Mouse (Mus musculus): Measurements from ENCODE around the gene Ccdc186.
"Not testable (repeated sequence)": the region's sequence is repeated elsewhere in the genome, so short reads cannot be mapped to it uniquely, and the experiment has no call there.

The Ccdc186 gene

DNA sequence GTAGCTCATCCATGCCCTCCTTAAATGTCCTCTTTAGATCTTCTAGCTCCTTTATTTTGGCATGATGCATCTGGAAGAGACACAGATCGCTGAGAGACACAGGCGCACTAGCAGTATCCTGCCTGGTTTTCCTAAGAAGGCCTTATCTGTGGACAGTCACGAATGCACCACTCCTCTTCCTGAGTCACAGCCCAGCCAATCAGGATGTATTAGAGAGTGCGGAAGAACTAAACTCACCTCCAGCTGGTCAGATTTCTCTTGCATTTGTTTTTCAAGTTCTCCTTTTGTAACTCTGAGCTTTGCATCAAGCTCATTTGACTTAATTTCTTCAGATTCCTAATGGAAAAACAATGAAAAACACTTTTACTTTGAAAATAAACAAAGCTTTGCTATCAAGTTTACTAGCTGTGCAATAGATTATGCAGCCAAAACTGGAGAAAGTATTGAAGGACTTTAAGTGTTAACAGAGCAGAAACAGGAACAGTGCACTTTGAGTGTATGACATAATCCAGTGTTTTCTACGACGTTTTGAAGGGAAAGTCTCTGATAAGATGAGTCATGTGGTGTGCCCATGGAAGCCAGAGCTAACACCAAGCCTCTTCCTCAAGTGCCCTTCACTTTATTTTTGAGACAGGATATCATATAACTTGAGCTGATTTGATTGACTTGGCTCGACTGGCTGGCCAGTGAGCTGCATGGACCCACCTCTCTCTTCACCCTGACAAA lies 20.9 kb downstream of the Ccdc186 start:
- DNase-seq: no peak

DNA sequence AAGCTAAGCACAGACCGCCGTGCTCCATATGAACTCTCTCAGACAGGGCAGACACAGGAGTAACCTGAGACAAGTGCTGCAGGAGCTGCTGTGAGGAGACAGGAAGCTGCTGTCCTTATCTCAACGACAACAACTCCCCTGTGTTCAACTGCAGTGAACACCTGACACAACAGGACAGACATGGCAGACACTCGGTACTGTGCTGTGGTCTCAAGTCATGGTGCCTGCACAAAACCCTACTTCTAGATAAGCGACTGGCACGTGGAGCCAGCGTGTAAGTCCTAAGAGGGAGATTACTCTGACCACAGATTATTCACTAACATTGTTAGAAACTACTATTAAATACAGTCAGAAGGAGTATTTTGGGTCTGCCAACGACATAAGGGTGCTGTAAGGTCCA lies 21.8 kb downstream of the Ccdc186 start:
- DNase-seq: no peak

DNA sequence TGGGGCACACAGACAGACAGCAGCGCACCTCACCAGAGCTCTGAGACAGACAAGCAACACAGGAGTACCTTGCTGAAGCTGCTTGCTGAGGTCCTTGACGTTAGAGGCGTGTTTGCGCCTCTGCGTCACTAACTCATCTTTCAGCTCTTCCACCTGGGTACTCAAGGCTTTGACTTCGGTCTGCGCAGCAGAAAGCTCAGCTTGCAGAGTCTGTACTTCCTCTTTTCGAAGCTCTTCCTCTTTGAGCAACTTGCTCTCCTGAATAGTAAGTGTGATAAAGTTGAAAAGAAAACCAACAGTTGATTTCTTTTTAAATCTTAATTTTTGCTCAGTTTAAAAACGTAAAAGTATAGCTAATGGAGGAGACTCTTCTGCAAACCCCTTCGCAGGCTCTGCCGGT lies 24.6 kb downstream of the Ccdc186 start:
- DNase-seq: no peak

DNA sequence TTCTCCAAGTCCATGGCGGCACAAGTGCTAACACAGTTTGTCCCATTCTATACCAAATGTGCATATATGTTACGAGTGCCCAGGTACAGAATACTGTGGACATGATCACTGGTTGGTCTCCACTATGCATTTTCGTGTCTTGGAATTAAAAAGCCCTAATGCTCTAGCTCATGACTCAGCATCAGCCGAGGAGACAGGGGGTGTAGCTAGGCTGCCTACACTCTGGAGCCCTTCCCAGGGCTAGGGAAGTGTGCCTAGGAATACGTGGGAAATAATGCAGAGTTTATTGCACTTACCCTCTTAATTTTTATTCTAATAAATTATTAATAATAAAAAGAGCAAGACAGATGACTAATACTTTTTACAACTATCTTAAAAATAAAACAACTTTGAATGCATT lies 33.0 kb downstream of the Ccdc186 start:
- no peak for DNase-seq

DNA sequence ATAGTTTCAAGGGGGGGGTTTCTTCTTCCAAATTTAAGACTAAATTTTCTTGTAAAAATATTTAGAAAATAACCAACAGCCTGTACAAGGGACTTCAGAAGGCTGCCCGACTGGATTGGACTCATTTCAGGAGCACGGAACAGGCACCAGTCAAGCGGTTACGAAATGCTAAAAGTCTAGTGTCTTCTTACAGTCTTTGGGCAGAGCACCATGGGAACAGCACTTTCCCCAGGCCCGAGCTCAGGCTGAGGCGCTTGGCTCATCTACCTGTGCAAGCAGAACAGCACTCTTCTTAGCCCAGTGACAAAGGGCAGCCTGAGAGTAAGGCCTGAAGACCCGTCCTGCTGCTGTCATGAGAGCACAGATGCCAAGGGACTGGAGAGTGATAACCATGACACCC lies 34.1 kb downstream of the Ccdc186 start:
- DNase-seq: no peak

DNA sequence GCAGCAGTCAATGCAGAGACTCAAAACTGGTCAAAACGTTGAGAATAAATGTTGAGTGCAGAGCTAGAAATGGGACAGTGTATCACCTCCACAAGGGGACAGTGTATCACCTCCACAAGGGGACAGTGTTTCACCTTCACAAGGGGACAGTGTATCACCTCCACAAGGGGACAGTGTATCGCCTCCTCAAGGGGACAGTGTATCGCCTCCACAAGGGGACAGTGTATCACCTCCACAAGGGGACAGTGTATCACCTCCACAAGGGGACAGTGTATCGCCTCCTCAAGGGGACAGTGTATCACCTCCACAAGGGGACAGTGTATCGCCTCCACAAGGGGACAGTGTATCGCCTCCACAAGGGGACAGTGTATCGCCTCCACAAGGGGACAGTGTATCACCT lies 43.5 kb downstream of the Ccdc186 start:
- DNase-seq: not testable (repeated sequence)

DNA sequence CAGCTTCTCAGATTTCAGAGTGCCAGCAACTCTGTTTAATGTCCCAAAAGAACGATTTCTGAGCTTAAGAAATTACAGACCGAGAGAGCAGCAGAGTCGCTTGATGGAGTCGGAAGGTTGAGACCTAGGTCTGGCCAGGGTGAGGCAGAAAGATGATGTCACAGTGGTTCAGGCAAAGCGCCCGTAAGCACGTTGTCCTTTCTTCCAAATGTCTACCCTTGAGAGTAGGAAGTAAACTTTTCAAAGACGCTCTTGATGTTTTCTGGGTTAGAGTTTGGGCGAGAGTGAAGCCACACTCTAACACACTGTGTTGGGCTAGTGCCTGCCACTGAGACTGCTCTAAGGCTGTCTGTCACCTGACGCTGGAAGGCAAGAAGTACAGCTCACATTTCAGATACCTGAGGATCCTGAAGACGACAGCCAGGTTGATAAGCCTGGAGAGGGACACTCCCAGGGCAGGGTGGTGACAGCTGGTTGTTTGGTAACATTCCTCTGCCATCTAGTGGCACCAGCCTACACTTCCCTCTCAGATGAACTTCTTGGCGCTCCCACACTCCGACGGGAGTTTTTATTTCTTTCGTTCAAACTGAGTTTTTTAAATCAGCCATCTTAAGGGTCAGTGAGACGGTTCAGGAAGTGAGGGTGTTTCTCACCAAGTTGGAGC lies 45.1 kb downstream of the Ccdc186 start:
- DNase-seq: no peak

DNA sequence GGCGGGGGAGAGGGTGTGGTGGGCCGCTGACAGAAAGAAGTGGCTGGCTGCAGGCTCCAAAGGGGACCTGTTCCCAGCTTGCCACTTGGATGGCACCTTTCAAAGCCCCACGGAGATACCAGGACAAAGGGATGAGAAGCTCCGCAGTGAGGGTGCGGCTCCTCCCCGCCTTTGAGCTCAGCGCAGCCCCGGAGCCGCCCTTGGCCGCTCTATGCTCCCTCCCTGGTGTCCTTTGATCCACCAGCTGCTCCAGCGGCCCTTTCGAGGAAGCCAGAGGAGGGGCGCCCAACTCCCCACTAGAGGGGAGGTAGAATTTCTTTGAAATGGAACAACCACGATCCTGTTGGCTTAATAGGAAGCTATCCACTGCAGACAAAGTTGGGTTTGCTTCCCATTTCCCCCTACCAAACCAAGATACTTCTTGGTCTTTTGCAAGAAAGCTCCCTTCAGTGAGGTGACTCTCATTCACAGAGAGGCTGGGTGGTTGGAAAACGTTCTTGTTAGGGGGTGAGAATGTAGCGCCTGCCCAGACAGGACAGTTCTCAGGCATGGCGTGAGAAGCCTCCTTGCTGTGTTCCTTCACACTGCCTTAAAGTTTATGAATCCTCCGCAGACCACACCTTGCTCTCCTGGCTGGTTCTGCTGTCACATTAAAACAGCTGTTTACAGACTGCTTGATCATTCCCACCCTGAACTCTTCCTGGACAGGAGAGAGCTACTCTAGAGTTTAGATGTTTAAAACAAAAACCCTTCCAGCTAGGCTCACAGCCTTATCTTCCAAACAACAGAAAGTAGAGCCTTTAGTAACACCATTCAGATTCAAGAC lies 45.9 kb downstream of the Ccdc186 start:
- DNase-seq: no peak

DNA sequence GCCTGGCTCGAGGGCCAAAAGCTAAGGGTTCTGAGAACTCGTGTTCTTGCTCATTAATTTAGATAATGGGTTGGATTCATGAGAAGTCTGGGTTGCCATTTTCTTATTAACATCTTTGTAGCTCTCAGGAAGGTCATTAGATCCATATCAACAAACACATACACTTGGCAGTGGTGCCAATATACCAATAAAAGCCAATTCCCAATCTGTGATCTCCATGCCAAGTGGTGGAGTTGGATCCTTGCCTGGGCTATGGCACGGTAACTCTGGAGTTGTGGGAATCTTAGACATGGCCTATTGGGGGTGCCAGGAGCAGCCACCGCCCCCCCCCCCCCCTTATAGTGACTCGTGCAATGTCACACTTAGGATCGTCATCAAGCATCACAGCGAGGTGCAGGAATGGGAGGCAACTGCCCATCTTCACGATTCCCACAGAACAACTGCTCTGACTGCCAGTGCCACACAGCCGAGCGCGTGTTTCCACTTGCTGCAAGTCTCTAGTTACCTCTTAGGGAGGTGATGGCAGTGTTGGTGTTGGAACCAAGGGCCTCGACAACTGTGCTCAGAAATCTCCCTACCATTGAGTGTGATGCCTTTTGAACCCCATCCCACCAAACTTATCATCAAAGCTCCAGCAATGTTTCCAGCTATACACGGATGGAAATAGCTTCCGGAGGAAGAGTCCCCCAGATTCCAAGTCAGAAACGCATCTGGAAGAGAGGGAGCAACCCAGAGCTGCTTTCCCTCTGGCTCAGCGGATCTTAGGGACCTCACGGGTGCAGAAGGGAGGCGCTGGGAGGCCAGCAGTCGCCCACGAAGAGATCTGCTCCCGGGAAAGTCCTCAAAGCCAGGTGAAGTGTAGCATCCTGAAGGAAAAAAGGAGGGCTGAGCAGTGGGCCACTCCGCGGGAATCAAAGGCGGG lies 46.8 kb downstream of the Ccdc186 start:
- DNase-seq: no peak

DNA sequence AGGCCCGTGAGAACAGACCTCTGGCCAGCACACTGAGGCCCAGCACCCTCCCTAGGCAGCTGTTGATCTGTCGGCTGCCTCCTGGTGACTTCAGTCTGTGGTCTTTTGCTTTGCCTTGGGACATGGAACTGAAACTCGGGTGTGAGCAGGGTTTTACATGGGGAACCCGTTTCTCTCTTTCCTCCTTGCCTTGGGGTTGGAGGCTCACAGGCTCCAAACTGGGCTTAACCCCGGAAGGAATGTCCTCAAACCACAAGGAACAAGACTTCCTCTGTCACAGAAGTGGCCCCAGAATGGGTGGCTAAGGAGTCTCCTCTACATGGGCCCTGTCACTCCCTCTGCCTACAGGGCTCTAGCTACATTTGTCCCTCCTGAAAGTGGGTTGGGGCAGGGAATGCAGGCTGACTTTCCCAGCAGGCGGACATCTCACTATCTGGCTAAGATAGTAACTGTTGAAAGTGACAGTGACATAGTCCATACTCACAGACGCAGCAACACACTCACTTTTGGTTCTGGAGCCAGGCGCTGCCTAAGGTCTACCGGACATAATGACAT lies 47.5 kb downstream of the Ccdc186 start:
- DNase-seq: no peak

DNA sequence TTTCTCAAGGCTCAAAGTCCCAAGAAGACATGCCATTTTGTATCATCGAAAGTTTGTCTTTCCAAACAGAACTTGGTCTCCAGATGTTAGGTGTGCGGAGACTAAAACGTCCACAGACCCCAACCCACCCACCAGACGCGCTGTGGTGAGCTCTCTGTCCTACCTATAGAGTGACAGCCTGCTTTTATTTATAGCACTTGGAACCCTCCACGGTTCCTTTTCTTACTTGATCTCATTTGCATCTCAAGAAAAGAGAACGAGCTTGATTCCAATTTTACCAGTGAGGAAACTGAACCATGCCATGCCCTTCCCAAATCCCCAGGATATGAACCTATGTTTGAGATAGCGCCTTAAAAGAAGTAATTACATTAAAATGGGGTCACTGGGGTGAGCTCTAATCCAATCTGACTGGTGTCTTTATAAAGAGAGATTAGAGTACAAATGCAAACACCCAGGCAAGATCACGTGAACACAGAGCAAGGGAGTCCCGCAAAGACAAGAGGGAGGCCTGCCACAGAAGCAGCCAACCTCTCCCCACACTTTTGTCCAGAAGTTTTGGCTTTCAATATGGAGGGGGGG lies 48.5 kb downstream of the Ccdc186 start:
- no peak for DNase-seq

DNA sequence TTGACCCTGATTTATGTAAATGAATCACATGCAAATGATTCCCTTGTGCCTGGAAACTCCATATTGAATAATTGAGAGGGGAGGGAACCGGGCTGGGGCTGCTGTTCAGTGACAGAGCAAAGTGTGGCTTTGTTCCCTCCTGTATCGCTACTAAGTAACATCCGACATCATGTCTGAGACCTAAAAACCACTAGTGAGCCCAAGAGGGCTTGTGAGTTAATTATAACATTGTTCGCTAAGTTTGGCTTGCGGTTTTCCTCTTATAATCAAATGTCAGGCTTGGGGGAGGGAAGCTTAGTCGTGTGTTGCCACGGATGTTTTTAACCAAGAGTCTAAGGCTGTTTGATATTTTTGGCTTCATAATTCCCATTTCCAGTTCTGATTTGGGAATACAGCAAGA lies 49.8 kb downstream of the Ccdc186 start:
- no peak for DNase-seq

DNA sequence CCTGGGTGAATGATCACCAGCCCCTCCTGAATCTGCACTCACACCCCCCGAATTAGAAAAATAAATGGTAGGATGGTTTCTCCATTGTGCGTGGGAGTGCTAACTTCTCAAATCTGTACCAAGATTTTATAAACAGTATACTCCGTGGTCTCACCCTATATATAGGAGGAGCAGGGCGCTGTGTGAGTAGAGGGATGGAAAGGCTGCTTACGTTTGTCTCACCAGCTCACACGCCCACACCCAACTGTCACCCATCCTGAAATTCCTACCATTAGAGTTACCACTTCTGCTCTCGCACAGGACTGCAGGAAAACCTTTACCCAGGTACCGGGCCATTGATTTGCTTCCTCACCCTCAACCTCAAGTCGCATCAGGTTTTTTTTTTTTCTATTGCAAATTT lies 53.0 kb downstream of the Ccdc186 start:
- no peak for DNase-seq

DNA sequence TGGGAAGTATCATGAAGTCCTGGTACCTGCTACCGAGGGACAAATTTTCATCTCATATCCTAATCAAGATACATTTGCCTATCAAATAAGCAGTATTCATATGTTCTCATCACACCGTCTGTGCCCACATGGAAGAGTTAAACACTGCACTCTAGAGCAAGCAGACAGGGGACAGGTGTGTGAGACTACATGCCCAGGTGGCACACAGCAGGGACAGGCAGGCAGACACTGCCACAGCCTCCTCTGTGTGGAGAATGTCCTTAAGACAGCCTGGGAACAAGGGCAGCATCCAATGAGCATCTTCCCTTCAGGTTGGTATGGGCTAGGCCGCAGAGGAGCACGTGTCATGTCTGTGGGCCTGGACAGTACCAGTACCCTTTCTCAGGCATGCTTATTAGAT lies 59.3 kb downstream of the Ccdc186 start:
- DNase-seq: peak; percentile 49

DNA sequence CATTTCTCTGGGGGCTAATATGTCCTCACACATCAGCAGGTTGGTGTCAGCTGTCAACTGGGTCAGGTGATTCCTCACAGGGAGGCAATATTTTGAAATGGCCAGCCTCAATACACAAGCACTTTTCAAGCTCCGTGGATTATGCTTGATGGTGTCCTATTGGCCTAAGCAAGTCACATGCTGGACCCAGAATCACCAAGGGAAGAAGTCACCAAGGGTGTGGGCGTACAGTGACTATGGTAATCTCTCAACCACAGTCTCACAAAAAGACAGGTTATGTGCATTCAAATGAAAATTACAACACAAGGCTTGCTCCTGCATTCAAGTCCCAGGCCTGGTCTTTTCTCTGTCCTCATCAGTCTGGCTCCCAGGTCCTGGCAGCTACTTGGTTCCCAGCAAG lies 60.3 kb downstream of the Ccdc186 start:
- DNase-seq: no peak

DNA sequence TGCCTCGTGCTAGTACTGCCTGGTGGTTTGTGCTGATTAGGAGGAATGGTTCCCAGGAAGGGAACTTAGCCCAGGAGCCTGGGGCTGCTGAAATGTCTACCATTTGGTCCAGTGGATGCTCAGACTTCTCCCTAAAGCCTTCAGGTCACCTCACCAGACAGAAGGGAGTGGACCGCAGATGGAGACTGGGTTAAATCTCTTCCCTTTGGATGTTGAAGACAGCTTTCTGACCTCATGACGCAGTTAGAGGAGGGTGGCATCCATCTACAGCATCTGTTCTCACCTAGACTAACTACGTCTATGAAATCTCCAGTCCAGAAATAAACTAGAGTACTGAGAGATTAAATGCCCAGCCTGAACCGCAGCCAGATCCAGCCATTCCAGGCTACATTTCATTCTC lies 60.9 kb downstream of the Ccdc186 start:
- DNase-seq: no peak

DNA sequence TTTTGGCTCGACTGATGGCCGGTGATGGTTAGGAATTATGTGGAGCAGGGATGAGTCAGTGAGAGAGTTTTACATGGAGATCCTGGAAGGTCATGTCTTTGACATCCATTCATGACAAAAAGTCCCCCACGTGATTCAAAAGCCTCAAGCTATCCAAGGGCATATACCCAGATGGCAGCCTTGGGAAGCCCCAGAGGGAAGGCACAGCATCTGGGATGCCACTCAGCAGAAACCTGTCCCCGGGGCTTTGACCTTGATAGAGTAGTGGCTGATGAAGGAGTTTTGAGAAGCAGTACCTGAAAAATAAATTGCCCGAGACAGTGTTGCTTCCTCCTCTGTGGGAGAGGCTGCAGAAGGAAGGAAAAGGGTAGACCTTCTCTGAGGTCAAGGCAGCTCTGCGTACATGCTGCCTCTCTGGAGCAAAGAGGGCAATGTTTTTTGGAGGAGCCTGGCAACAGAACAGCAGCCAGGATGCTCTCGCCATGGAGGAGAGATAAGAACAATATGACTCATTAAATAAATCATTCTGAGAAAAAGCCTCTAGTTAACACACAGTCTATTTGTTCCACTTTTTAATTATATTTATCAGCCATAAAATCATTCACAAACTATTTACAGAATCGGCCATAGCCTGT lies 61.6 kb downstream of the Ccdc186 start:
- no peak for DNase-seq

DNA sequence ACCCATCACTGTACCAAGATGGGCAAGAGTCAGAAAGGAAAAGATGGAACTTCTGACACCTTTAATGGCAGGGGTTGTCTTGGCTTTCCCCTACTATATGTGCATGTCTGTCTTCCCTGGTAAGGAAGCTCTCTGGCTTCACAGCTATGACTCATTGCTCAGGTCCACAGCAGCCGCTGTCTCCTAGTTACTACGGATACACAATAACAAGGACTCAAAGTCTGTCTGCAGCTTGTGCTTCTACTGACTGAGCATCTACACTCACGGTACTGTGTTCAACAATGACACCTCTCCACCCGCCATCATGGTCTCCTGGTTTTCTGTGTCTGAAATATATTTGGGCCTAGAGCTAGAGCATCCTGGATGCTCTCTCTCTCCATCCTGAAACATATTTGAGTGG lies 62.2 kb downstream of the Ccdc186 start:
- DNase-seq: no peak

DNA sequence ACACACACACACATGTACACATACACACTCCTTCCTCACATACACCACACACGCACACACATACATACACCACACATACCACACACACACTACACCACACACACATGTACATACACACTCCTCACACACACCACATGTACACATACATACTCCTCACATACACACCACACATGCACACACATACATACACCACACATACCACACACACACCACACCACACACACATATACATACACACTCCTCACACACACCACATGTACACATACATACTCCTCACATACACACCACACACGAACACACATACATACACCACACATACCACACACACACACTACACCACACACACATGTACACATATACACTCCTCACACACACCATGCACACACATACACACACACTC lies 63.7 kb downstream of the Ccdc186 start:
- DNase-seq: no peak

DNA sequence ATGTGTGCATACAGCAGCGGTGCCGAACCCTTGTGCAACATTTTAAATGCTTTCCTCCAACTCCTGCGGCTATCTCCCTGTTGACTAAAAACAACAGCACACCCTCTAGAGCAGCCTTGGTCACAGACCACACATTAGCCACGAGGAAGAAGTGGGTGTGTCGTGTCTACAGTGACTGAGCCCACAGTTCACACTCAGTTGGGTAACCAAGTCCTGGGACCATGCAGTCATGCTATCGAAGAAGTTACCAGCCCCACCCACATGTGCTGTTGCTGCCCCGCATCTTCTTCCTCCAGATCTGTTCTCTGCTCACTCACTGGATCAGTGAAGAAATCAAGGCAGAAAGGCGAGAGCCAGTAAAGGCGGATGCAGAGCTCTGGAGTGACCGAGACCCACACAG lies 65.6 kb downstream of the Ccdc186 start:
- no peak for DNase-seq

DNA sequence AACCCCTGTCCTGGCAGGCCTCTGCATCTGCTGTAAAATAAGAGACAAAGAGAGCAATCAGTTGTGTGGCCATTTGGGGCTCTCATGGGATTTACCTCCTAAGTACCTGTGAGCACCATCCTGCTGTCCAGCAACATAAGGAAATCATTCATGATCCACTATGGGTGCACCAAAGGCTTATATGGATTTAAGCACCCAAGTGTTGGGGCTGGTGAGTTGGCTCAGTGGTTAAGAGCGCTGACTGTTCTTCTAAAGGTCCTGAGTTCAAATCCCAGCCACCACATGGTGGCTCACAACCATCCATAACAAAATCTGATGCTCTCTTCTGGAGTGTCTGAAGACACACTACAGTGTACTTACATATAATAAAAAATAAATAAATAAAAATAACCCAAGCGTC lies 67.5 kb downstream of the Ccdc186 start:
- DNase-seq: not testable (repeated sequence)

DNA sequence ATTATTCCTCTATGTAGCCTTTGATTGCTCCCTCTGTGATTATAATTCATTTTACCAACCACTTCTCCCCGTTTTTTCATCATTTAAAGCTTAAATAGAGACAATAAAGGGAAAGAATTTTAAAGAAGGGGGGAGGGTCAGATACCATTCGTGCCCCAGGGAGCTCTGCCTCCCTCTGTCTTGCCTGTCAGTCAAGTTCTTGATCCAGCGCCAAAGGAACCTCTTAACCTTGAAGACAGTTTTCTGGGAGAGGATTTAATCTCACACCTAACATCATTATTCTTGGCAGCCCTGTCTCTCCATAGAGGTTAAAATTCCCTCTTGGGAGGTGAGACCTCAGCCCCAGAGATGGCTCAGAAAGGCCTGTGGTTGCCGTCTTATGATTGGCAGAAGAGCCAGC lies 71.3 kb downstream of the Ccdc186 start:
- no peak for DNase-seq

All from cerebellum, adult 9-10 months (tissue).